Mouse (Mus musculus) CH12.LX (cell line): ENCODE measurements around the gene Syt1. TPM values are rescaled to one million over a fixed set of nuclear protein-coding genes. Genes with fewer than 3 reads are reported as not detected.
A peak's percentile ranks its signal among the peaks of the same experiment; 100 is the strongest.

ENCODE experiments used
- DNase-seq: peaks from one replicate; pipeline ENCODE4 v3.0.0-alpha.2; 2013; ENCODE audit errors: extremely low read depth
- H3K27ac ChIP-seq: 2 replicates; pipeline ENCODE4 v1.5.1; 2012; ENCODE audit warnings: low read depth, mild to moderate bottlenecking, control low read depth, moderate library complexity; ENCODE audit not compliant: insufficient read depth
- H3K27me3 ChIP-seq: replicated peaks from 2 replicates; pipeline ENCODE3; 2012; ENCODE audit warnings: inconsistent platforms
- H3K36me3 ChIP-seq, 2 experiments: replicated peaks in 1 of 2; 2 replicates each; pipeline versions ENCODE3 to v1.6.1; 2012; ENCODE audit warnings: inconsistent platforms in 1 of 2, low read length in 1 of 2, mild to moderate bottlenecking in 1 of 2, mixed read lengths in 1 of 2, moderate library complexity in 1 of 2; ENCODE audit not compliant: control insufficient read depth in 1 of 2, insufficient read depth in 1 of 2
- H3K4me1 ChIP-seq, 2 experiments: 2 replicates each; pipeline ENCODE4 v1.6.1; 2012; ENCODE audit warnings: inconsistent platforms in 1 of 2, moderate library complexity in 1 of 2; ENCODE audit not compliant: insufficient read depth in 2 of 2, control insufficient read depth in 1 of 2
- H3K4me2 ChIP-seq: 2 replicates; pipeline ENCODE4 v1.6.1; 2012; ENCODE audit warnings: low read depth, mild to moderate bottlenecking, control low read depth; ENCODE audit not compliant: poor library complexity, insufficient read depth, severe bottlenecking
- H3K4me3 ChIP-seq, 3 experiments: fragments of 150-350 bp in 1 of 3; sonication (generic) in 1 of 3; replicated peaks in 1 of 3; 2 replicates each; pipeline versions ENCODE3 to v1.5.1; 2011 to 2012; ENCODE audit warnings: low read depth in 2 of 3, low read length in 2 of 3, mild to moderate bottlenecking in 2 of 3, moderate library complexity in 2 of 3, control low read depth in 1 of 3, improper control_type of control experiment in 1 of 3, inconsistent platforms in 1 of 3, mixed read lengths in 1 of 3; ENCODE audit not compliant: poor library complexity in 1 of 3
- H3K79me2 ChIP-seq: replicated peaks from 2 replicates; pipeline ENCODE4 v1.6.1; 2012; ENCODE audit warnings: mild to moderate bottlenecking, moderate library complexity; ENCODE audit not compliant: control insufficient read depth, poor library complexity, insufficient read depth, severe bottlenecking; ENCODE audit errors: extremely low read depth
- H3K9ac ChIP-seq: 2 replicates; pipeline ENCODE4 v1.6.1; 2012; ENCODE audit warnings: low read depth, mild to moderate bottlenecking, control low read depth, moderate library complexity; ENCODE audit not compliant: insufficient read depth
- H3K9me3 ChIP-seq: replicated peaks from 2 replicates; pipeline ENCODE3; 2012; ENCODE audit warnings: low read length, inconsistent platforms, mixed read lengths
- CHD1 ChIP-seq: IDR thresholded peaks from 2 replicates; pipeline ENCODE4 v1.6.1; 2012; ENCODE audit warnings: low read depth, low read length, improper control_type of control experiment, inconsistent platforms
- CHD2 ChIP-seq: IDR thresholded peaks from 2 replicates; pipeline ENCODE4 v1.6.1; 2011; ENCODE audit warnings: low read length, improper control_type of control experiment
- CTCF ChIP-seq, 2 experiments: IDR thresholded peaks in 1 of 2; conservative IDR thresholded peaks in 1 of 2; 2 replicates each; pipeline ENCODE4 v1.5.1; 2011 to 2012; ENCODE audit warnings: low read depth in 2 of 2, low read length in 2 of 2, improper control_type of control experiment in 1 of 2, inconsistent platforms in 1 of 2, mild to moderate bottlenecking in 1 of 2, moderate library complexity in 1 of 2
- E2F4 ChIP-seq: IDR thresholded peaks from 2 replicates; pipeline ENCODE4 v1.6.1; 2011; ENCODE audit warnings: low read depth, low read length, improper control_type of control experiment; ENCODE audit not compliant: insufficient replicate concordance
- ETS1 ChIP-seq: conservative IDR thresholded peaks from 2 replicates; pipeline ENCODE4 v1.6.1; 2012; ENCODE audit warnings: low read depth, mild to moderate bottlenecking, inconsistent platforms, low read length, improper control_type of control experiment, moderate library complexity
- IRF4 ChIP-seq: IDR thresholded peaks from 2 replicates; pipeline ENCODE4 v1.6.1; 2014; ENCODE audit warnings: low read depth, mild to moderate bottlenecking, inconsistent platforms, low read length, improper control_type of control experiment
- MAX ChIP-seq: IDR thresholded peaks from 2 replicates; pipeline ENCODE4 v1.6.1; 2011; ENCODE audit warnings: low read length, improper control_type of control experiment
- MAZ ChIP-seq: IDR thresholded peaks from 2 replicates; pipeline ENCODE4 v1.6.1; 2012; ENCODE audit warnings: low read depth, mild to moderate bottlenecking, inconsistent platforms, low read length, improper control_type of control experiment, moderate library complexity
- MYC ChIP-seq: IDR thresholded peaks from 2 replicates; pipeline ENCODE4 v1.6.1; 2011; ENCODE audit warnings: low read depth, mild to moderate bottlenecking, improper control_type of control experiment, low read length
- RAD21 ChIP-seq: IDR thresholded peaks from 2 replicates; pipeline ENCODE4 v1.6.1; 2011; ENCODE audit warnings: low read depth, mild to moderate bottlenecking, low read length, improper control_type of control experiment, moderate library complexity
- SMC3 ChIP-seq: IDR thresholded peaks from 2 replicates; pipeline ENCODE4 v1.6.1; 2011; ENCODE audit warnings: low read depth, low read length, improper control_type of control experiment
- TBP ChIP-seq: conservative IDR thresholded peaks from 2 replicates; pipeline ENCODE4 v1.6.1; 2011; ENCODE audit warnings: low read depth, low read length, improper control_type of control experiment
- TCF12 ChIP-seq: IDR thresholded peaks from 2 replicates; pipeline ENCODE4 v1.6.1; 2014; ENCODE audit warnings: low read depth, mild to moderate bottlenecking, inconsistent platforms, low read length, improper control_type of control experiment
- USF2 ChIP-seq: conservative IDR thresholded peaks from 2 replicates; pipeline ENCODE4 v1.6.1; 2011; ENCODE audit warnings: low read depth, low read length, improper control_type of control experiment
- ZKSCAN1 ChIP-seq: IDR thresholded peaks from 2 replicates; pipeline ENCODE4 v1.6.1; 2012; ENCODE audit warnings: low read depth, inconsistent platforms, low read length, improper control_type of control experiment, borderline replicate concordance
- ZMIZ1 ChIP-seq: IDR thresholded peaks from 2 replicates; pipeline ENCODE4 v1.6.1; 2012; ENCODE audit warnings: low read depth, mild to moderate bottlenecking, inconsistent platforms, low read length, improper control_type of control experiment
- dilution Hi-C: fragments of 300-500 bp; cut with MboI; formaldehyde crosslinking; loops from 2 replicates; pipeline ENCODE4 v1.14.3; 2020; ENCODE audit warnings: low sequenced_read_pairs; ENCODE audit not compliant: extremely low pct_unique_long_range_greater_than_20kb, extremely low pct_ligation_motif_present
- in situ Hi-C: fragments of 300-500 bp; cut with MboI; formaldehyde crosslinking; loops from 3 replicates; pipeline ENCODE4 v1.14.3; 2019; ENCODE audit warnings: low sequenced_read_pairs, low pct_ligation_motif_present, low pct_unique_long_range_greater_than_20kb, mixed read lengths
- polyA plus RNA-seq: library from polyadenylated mRNA; unstranded; fragments of >175 nt; gene quantifications from 2 replicates; pipeline ENCODE4 v1.2.1, GENCODE M21; 2012; ENCODE audit warnings: low read depth; ENCODE audit not compliant: insufficient read length
- total RNA-seq, 2 experiments: library from RNA; depleted of rRNA; stranded (reverse); fragments of 300-350 nt in 1 of 2; fragments of >200 nt in 1 of 2; gene quantifications; 2 replicates each; pipeline ENCODE4 v1.2.3; 2012 to 2014

The Syt1 gene
- total and polyA plus RNA-seq, 3 experiments: not detected

GRCm38 (mm10) chr10:108455883-108456282 lies 554.9 kb downstream of the Syt1 start:
- dilution Hi-C loops (no loop called here), in situ Hi-C loops (loop anchor here (10.0 kb wide), 1 partner anchor 79 kb away; no protein-coding TSS in a partner anchor)
- DNase-seq: no peak
- TF ChIP-seq RAD21: peak; percentile 29
- no peak for TF ChIP-seq ZMIZ1
- peak in 1 of 2 experiments; percentile 26; a peak in 2 of 4 replicates for TF ChIP-seq CTCF (conservative IDR thresholded peaks at IDR 0.05 in 1 of 2, IDR thresholded peaks at IDR 0.05 in 1 of 2; ENCODE audit: low read depth in 2 of 2, low read length in 2 of 2)
- TF ChIP-seq ZKSCAN1: no peak
- no peak for TF ChIP-seq TBP
- no peak for TF ChIP-seq MYC
- TF ChIP-seq ETS1: no peak
- TF ChIP-seq E2F4: no peak
- no peak for TF ChIP-seq MAZ
- peak; percentile 24; the same call in 1 of the 2 replicates for TF ChIP-seq SMC3
- no peak for TF ChIP-seq IRF4
- TF ChIP-seq CHD2: no peak
- no peak for TF ChIP-seq CHD1
- TF ChIP-seq MAX: no peak
- H3K79me2 ChIP-seq: no peaks in the 10 kb centered on the region
- no peak overlapping the region for H3K4me2 ChIP-seq
- peaks cover 0 to 10% of the 10 kb centered on the region in 2 experiments; a peak in 2 of 4 replicates for H3K4me1 ChIP-seq
- no peaks in the 10 kb centered on the region for H3K36me3 ChIP-seq
- no peak overlapping the region for H3K4me3 ChIP-seq
- H3K27ac ChIP-seq: no peak overlapping the region
- H3K9me3 ChIP-seq: no peaks in the 10 kb centered on the region
- no peaks in the 10 kb centered on the region for H3K27me3 ChIP-seq
- no peak overlapping the region for H3K9ac ChIP-seq

- peaks cover 0 to 10% of the 10 kb centered on the region in 2 experiments; a peak in 2 of 4 replicates for H3K4me1 ChIP-seq
- dilution Hi-C loops (no loop called here), in situ Hi-C loops (loop anchor here (10.0 kb wide), 1 partner anchor 80 kb away; no protein-coding TSS in a partner anchor)
- H3K9me3 ChIP-seq: no peaks in the 10 kb centered on the region
- no peaks in the 10 kb centered on the region for H3K27me3 ChIP-seq
- no peak for DNase-seq
- no peak overlapping the region for H3K4me3 ChIP-seq
- TF ChIP-seq TCF12: 0 out of 2 replicates have a peak, but pooled peaks have one; percentile 13
- TF ChIP-seq USF2: no peak
- no peaks in the 10 kb centered on the region for H3K79me2 ChIP-seq
- no peaks in the 10 kb centered on the region for H3K36me3 ChIP-seq
- H3K4me2 ChIP-seq: no peak overlapping the region
- no peak overlapping the region for H3K9ac ChIP-seq
- H3K27ac ChIP-seq: peak overlapping the region; percentile 50; the same call in 1 of the 2 replicates
These were observed 555.6 kb downstream of the Syt1 start for GRCm38 (mm10) chr10:108455204-108455603.
